Mouse (Mus musculus) thymus, postnatal 10 days (tissue): ENCODE results near the gene Mllt3.
"Not testable (repeated sequence)": the region's sequence is repeated elsewhere in the genome, so short reads cannot be mapped to it uniquely, and the experiment has no call there.

Source experiments
- DNase-seq, 2 experiments: peaks; one replicate each; pipeline ENCODE4 v3.0.0; 2021; ENCODE audit warnings: low spot score in 2 of 2

Gene Mllt3

DNA sequence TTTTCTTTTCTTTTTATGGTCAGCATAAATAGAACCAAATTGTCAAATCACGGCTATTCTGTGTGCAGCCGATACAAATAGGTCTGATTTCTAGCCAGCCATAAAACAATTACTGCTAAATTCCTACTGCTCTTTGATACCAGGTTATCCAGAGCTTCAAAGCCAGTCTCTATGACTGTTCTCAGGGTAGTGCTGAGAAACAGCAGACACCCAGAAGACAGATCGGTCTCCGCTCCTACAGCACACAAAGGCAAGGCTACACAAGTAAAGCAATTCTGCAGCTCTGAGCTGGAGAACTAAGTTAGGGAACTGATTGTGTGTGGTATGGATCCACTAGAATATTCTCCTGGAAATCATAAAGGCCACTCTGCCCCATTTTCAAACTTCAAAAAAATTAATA is 20.4 kb downstream of the Mllt3 start:
- DNase-seq = no peak

DNA sequence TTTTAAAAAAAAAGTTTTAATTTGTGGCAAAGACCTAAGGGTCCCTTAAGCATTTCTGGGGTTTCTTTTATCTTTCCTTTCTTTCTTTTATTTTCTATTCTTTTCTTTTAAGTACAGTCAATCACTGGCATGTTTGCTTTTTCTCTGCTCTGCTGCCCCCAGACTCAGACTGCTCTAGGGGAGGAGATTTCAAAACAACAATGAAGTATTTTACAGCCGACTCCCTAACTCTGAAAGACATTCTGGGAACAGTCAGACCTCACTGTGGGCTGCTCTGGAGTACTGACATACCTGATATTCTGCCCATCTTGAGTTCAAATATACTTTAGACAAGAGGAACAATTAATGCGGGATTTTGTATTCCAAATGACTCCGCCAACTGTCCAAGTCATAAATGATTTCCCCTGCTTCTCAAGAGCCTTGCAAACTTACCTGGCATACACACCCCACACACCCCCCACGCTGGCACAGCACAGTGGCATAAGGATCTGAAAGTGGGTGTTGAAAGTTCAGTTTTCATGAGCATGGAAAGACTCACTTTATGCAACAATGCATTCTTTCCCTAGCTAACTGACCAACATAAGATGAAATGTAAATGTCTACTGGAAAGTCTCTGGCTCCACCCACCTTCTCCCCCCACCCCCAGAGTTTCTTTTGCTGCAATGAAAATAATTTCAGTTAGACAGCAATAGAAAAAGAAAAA is 21.1 kb downstream of the Mllt3 start:
- no peak for DNase-seq

DNA sequence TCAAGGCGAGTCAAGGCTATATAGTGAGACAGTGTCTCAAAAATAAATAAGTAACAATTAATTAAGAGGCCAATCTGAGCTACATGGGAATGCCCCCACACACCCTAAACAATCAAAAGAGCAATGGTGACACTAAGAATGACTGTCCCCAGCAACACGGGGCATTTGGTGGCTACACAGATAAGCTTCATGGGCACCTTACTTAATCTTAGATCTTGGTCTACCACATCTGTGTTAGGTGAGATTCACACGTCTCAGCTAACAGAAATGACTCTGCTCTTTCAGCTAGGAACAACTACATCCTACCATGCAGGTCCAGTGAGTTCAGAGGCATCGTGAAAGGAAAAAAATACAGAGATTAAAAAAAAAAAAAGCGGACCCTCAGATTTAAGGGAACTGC is 22.7 kb downstream of the Mllt3 start:
- DNase-seq = no peak

DNA sequence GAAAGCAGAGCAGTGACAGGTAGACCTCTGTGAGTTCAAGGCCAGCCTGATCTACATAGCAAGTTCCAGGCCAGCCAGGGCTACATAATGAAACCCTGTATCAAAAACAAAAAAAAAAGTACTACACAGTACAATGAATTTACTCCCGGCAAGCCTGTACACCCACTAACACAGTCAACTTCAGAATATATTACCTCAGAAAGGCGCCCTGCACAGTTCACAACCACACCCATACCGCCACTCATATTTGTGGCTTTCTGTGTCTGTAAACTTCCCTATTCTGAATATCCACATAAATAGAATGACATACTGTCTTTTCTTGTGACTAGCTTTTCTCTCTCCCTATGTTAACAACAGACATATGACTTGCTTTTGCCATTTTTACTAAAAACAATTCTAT is 27.4 kb downstream of the Mllt3 start:
- no peak for DNase-seq

DNA sequence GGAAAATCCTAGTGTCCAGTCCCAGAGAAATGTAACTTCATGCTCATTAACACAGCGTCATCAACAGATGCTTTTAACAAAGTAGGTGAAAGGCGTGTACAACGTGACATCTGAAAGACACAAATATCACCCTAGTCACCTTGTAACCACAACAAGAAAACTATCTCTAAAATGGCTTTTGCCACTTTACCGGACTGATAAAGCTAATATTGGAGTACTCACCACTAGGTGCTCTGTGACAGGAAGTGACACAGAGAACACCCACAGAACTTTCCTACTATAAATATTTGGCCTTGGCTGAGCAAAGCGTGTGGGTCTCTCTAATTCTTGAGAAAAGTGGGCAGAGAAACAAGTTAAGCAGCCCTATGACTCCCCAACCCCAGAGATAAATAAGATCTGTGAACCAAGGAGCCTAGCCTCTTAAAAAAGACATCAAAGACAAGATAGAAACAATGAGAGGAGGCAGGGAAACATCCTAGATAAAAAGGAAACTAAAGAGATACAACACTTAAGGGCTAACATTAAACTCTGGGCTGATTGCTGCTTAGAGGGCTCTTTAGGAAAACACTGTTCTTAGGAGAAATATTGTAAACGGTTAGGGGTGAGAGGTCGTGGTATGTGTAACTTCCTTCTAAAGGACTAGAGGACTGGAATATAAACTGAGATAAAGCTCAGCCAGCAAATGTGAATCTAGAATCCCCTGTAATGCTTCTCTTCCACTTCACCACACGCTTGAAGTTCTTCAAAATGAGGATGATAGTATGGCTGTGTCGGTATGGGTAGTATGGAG is 29.8 kb downstream of the Mllt3 start:
- no peak for DNase-seq

DNA sequence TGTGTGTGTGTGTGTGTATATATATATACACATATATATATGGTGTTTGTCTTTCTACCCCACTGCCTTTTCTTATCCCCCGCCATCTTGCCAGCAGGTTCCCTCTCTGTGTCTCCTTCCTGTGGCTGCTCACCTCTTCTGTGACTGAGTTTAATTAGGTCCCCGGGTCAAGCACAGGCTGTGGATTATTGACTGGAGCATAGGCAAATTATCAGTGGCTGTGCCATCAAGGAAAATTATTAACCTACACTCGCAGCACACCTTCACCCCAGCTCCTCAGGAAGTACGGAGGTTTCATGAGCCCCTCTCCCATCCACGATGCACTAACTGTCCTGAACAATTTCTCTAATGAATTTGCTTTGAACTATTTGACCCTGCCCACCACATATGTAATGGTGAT is 41.5 kb downstream of the Mllt3 start:
- DNase-seq = no peak

DNA sequence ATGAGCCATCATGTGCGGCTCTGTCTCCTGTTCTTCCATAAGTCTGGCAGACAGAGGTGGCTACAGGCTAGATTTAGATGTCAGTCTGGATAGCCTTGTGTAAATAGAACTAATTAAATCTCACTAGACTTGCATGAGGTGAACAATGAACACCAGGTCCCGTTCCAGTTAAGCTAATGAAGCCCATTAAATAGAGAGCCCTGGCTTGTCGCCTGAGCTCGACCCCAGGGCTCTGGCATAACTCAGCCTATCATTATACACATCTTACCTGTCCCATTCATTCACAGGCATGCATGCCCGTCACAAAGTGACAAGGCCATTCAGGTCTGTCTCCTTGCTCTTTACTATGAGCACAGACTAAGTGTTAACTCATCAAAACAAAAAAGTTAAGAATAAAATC is 42.2 kb downstream of the Mllt3 start:
- DNase-seq = no peak

DNA sequence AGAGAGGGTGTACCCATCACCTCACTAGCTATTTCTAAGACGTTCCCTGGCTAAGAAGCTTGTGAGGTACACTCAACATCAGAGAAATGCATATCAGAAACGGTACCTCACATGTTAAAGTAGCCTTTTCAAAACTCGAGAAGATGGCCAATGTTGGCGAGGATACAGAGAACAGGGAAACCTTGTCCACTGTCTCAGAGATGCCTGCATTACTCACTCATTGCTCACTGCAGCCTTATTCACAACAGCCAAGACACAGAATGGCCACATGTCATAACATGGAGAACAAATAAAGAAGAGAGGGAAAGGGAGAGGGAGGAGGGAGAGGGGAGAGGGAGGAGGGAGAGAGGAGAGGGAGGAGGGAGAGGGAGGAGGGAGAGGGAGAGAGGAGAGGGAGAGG is 47.9 kb downstream of the Mllt3 start:
- no peak for DNase-seq

DNA sequence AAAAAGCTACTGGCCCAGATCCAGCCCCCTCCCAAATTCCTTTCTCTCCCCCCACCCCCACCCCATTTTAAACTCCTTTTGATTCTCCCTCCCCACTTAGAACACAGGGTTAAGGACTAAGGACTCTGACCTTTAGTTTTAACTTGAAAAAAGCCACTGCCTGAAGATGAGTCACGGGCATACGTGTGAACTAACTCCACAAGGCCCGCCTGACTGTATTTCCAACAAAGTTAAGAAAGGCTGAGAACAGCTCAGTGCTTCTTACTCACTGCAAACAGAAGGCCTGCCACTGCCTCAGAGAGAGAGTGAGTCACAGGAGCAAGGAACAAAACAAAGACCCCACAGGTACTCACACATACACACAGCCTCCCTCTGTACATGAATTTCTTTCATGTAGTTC is 48.6 kb downstream of the Mllt3 start:
- DNase-seq = no peak

DNA sequence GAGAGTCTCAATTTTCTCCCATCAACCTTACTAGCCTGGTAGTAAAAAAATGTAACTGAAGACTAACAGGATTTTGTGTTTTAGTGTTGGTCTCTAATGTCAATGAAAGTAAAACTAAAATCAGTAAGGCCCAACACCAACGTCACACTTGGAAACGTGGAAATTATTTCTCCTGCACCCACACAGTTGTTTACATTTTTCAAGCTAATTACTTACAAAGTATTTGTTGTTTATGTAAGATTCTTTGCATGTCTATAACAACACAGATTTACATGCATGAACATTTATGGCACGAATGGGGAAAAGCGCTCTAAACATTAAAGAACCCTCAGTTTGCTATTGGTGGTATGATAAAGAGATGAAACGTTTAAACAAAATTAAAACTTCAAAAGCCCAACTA is 49.1 kb downstream of the Mllt3 start:
- no peak for DNase-seq

DNA sequence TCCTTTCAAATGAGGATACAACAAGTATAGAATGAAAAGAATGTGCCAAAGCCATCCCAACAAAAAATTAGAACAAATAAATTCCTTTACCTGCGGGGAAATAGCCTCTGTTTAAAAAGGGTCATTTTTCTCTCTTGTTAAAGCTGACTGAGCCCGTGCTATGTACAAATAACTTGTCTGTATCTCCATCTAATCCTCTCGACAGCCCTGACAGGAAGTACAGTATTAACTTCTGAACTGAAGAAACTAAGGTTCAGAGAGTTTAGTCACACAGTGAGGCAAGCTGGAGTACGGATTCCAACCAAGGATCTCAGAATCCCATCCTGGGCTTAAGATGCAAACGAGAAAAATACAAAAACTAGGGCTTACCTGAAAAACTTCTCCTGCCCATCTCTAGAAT is 50.6 kb downstream of the Mllt3 start:
- no peak for DNase-seq

DNA sequence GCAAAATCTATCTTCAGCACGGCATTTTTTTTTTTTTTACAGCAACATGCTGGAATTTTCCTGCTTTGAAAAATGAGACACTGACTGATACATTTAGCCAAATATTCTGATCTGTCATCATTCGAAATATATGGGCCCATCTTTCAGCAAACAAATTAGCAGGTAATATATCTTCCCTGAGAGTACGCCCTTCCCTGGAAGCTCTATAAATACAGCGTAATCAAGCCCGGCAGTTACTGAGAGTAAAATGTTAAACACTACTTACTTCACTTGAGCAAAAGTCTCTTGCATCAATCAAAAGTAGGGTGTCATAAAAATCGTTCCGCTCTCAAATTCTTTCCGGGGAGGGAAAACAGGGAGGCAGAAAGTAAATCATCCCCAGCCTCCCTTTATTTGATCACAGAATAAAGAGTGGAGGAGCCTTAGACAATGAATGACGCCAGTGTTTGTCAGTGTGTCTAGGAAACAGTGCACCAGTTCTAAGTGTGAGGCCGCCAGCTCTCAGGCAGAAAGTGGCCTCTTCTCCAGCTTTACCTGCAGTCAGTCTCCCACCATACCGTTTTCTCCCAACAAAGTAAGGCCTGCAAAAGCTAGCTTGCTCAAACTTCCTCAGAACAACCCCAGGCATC is 55.2 kb downstream of the Mllt3 start:
- DNase-seq = no peak

DNA sequence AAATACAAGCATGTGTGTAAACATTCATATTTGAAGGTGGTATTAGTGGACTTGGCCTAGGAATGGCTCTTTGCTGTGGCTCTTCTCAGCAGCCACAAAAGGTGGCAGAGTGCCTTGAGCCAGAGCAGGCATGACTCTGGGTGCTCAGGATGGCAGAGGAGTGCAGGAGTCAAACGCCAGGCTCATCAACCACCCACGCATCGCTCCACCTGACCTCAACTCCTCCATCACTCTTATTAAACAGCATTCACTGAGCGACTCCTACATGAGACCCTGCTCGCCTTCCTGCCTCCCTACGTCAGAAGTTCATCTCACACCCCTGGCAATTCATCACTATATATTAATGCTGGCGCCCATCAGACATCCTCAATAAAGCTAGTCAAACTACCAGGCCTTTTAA is 67.3 kb downstream of the Mllt3 start:
- no peak for DNase-seq

DNA sequence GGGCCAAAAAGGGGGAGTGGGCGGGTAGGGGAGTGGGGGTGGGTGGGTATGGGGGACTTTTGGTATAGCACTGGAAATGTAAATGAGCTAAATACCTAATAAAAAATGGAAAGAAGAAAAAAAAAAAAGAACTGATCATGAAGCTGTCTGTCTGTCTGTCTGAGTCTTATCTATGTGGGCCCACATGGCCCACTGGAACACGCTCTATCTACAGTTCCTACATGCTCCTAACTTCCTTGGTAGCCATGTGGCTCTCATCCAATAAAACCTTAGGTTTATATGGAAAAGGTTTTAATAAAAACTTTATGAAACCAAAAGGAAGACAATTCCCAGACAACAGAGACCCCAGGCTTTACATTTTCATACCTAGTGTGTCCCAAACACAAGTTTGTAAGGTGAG is 68.3 kb downstream of the Mllt3 start:
- DNase-seq = not testable (repeated sequence)

DNA sequence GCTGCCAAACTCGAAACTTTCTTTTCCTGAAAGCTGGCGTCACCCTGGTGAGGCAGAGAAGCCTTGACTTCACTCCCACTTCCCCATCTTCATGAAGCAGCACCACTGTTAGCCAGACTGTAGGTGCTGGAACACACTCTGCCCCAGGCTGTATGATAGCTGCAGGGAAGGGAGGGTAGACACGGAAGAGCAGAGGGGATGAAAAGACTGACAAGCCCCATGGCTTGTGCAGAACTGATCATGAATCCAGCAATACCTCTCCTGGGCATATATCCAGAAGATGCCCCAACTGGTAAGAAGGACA is 69.4 kb downstream of the Mllt3 start:
- no peak for DNase-seq

DNA sequence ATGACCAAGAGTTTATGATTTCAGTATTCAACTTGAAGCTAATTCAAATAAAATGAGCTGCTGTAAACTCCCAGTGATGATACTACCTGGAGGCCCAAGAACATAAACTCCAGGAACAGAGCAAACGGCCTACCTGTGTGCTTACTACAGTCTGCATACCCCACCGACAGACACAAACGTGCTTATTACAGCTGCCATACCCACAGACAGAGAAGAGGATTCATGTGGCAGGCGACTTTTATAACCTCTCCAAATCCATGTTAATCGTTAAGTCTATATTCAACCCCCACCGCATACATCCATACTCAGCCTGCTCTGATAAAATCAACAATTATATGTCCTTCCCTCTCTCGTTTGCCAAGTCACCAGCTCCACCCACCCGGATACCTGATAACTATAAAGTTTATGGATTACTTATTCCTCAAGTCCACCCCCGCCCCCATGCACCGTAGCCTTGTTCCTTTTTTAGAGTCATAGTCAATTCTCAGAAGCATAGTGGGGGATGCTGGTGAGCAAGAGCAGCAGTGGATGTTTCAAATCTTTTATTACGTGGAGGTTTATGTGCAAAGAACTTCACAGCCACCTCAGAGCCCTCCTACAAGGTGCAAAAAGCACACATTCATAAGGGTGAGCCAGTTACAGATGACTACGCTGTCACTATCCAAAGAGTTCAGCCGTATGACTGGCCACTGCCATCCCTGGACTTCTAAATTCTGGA is 70.0 kb downstream of the Mllt3 start:
- no peak for DNase-seq

DNA sequence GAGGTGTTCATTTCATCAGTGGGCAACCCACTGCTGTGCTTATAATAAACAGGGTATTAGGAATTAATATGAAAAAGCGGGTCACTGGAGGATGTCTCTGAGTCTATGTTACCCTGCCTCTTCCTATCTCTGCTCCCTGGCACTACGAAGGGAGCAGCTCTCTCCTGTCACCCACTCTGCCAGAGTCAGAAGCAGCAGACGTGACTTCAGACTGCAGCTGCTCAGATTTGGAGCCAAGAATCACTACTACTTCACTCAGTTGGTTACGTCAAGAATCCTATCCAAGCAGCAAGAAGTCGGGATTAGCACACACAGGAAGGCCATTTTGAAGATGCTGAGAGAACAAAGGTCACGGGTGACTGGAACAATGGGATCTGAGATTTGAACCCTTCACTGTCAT is 71.3 kb downstream of the Mllt3 start:
- no peak for DNase-seq

DNA sequence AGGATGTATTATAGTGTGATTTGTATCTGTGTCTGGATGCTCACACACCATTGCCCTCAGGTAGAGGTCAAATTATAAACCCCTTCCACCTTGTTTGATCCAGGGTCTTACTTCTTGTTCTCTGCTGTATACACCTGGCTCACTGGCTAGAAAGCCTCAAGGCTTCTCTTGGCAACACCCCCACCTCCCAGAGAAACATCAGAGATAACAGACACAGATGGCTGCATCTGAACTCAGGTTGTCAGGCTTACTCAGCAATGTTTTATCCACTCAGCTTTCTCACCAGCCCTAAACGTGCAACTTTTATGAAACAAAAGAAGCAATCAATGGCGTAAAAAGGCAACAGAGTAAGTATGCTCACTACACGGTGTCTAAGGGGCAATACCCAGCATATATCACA is 75.3 kb downstream of the Mllt3 start:
- no peak for DNase-seq

DNA sequence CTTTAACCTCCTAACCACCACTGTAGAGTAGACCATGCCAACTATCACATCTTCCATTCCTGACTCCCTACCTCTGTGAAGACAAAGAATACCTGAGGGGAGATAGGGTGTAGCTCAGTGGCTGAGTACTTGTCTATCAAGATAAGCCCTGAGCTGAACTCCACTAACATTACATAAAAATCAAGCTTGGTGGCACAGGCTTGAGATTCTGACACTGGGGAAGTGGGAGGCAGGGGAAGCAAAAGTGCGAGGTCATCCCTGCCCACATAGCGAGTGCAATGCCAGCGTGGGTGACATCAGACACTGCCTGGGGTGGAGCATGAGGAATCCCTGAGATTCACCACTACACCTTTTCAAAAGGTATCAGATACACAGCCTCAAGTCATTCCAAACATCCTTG is 76.0 kb downstream of the Mllt3 start:
- no peak for DNase-seq

DNA sequence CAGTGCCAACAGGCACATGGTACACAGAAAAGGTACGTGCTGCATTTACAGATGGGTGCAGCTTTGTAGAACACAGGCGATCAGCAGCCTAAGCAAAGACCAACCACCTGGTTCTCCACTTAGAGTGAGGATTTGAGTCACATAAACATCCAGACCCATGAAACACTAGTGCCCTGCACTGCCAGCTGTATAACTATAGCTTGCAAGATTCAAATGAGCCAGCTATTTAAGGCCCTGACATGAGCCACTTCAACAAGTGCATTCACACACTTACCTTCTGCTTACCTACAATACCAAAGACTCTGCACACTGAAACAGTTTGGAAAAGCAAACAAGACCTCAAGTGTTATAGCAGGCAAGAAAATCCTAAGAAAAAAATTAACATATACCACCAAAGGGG is 78.0 kb downstream of the Mllt3 start:
- no peak for DNase-seq

DNA sequence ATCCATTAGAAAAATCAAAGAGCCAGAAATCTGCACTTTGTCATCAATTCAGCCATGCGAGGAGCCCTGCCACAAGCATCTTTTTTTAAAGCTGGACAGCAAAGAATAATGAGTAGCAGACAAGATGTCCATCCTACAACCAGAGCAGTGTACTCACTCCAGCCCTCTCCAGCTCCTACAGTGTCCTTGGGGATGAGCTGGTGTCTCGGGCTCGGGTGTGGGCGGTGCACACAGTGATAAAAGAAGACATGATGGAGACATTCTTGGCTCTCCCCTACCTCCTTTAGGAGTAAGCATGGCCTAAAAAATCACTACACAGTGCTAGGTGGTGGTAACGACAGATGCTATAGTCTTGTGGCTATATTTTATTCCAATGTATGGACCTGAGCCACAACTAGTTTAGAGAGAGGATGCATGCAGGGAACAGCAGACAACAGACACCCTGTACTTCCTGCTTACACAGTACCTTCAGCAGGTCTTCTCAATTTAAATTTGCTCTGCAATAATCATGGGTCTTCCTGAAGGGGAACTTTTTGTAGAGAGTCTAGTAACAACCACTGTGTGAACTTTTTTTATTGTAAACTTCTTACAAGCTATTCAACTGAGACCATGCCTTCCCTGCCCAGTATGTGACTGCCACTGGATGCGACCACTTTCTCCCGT is 78.6 kb downstream of the Mllt3 start:
- DNase-seq = no peak

DNA sequence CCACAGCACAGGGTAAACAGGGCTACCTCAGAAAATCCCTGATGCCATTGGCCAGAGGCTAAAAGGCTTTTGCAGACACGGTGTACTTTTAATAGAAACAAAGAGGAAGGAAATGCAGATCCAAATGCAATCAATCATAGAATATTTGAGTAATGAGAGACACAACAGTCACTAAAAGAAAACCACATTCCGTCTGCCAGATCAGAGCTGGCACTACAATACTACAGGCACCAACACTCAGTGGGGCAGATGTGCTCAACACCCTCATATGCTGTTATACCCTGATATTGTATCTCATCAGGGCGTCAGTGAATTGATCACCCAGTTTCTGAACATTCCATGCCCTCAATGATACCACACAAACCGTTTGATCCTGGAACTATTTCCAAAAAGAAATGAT is 79.4 kb downstream of the Mllt3 start:
- DNase-seq = no peak
